Mouse (Mus musculus): Measurements from ENCODE around the gene AA467197. TPM values are rescaled to one million over a fixed set of nuclear protein-coding genes. Genes with fewer than 3 reads are reported as not detected.
A peak's percentile ranks its signal among the peaks of the same experiment; 100 is the strongest.

The AA467197 gene
- 2.6 and 4.4 TPM in 2 replicates for polyA plus RNA-seq (2012; rRNA removed)

DNA sequence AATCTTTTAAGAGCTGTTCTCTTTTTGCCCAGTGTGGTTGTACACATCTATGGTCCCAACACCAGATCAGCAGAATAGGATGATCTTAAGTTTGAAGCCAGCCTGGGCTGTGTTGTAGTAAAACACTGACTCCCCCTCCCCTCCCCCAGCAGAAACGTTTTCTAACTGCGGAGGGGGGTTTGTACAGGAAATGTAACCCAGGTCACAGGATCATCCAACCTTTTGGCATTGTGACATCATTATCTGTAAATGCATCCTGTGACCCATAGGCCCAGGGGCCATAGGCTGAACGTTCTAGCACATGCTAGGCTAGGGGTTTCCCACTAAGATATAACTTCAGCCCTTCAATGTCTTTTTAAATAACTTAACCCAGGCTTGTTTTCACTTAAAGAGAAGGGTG is at the start of gene AA467197:
AA467197 (plus strand) TSS at position 301 of the 400 bp plus-strand sequence.
- Histone ChIP-seq H3K4me1 (replicated peaks; ENCODE audit: control insufficient read depth, insufficient read depth, low read length) (peaks cover 4% of the 10 kb centered on the region), H3K4me3 (ENCODE audit: control insufficient read depth, insufficient read depth, low read length) (peak within 1 kb of the TSS; percentile 46), H3K27ac (ENCODE audit: control insufficient read depth, insufficient read depth, low read length) (no peak within 1 kb of the TSS), H3K27me3 (ENCODE audit: control insufficient read depth, insufficient read depth, low read length) (no peaks in the 10 kb centered on the region), H3K36me3 (ENCODE audit: control insufficient read depth, insufficient read depth, low read length) (peaks cover 12% of the 10 kb centered on the region; the same call in 1 of the 2 replicates)
- DNase-seq, result no peak
- TF ChIP-seq POLR2A (IDR thresholded peaks at IDR 0.05; ENCODE audit: control insufficient read depth, extremely low read depth, insufficient read depth, low read length, poor library complexity), result no peak
- TF ChIP-seq CTCF (IDR thresholded peaks at IDR 0.05; ENCODE audit: borderline replicate concordance, control insufficient read depth, extremely low read depth, insufficient read depth, low read length, poor library complexity), result no peak
- 50% methylated on average over 3 of the region's 3 CpGs for WGBS

DNA sequence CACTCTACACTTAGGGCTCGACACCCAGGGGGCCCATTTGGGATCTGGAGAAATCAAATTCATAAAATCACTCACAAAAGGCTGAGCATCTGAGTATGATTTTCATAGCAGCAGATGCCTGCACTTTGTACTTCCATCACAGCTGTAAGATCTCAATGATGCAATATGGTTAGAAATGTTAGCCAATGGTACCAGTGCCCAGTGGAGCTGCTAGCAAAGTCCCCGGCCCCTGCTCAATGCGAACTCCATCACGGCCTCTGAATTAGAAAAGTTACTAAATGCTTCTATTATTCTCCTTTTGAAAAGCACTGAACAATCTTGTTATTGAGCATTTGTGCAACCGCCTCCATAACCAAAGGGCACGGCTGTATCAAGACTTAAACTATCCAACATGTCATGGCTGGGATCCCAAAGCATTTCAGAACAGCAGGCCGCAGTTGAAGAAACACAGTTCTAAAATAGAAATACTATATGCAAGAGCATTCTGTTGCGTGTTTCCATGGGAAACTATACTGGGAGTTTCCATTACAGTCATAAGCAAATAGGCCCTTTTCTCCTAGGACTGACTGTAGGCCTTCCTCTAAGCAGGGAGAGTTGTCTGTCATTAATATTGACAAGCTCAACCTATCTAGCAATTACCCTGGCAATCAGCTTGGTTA is 48.8 kb upstream of the AA467197 start:
- no peaks in the 10 kb centered on the region for H3K4me1 ChIP-seq (replicated peaks; ENCODE audit: control insufficient read depth, insufficient read depth, low read length)
- no peaks in the 10 kb centered on the region for H3K36me3 ChIP-seq (ENCODE audit: control insufficient read depth, insufficient read depth, low read length)
- 98% methylated on average over 8 of the region's 8 CpGs for WGBS
- TF ChIP-seq POLR2A (IDR thresholded peaks at IDR 0.05; ENCODE audit: control insufficient read depth, extremely low read depth, insufficient read depth, low read length, poor library complexity) (no peak), CTCF (IDR thresholded peaks at IDR 0.05; ENCODE audit: borderline replicate concordance, control insufficient read depth, extremely low read depth, insufficient read depth, low read length, poor library complexity) (no peak)
- H3K4me3 ChIP-seq (ENCODE audit: control insufficient read depth, insufficient read depth, low read length), result no peak overlapping the region
- H3K27ac ChIP-seq (ENCODE audit: control insufficient read depth, insufficient read depth, low read length), result no peak overlapping the region
- no peaks in the 10 kb centered on the region for H3K27me3 ChIP-seq (ENCODE audit: control insufficient read depth, insufficient read depth, low read length)
- no peak for DNase-seq

DNA sequence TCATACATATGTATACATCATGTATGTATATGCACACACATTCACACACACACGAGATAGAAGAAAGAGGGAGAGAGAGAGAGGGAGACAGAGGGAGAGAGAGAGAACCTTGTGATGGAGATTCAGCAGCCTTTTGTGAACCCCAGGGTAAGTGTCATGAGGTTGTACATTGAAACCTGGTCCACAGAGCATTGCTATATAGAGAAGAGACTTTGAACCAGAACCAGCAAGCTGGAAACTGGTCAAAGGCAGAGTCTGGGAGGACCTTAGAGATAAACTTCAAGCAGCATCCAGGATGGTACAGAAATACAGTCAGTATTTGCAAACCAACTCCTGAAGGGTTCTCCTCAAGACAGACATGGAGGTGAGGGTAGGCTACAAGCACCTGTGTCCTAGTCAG is 46.4 kb upstream of the AA467197 start:
- DNase-seq, result no peak
- Histone ChIP-seq H3K4me1 (replicated peaks; ENCODE audit: control insufficient read depth, insufficient read depth, low read length) (no peaks in the 10 kb centered on the region), H3K27me3 (ENCODE audit: control insufficient read depth, insufficient read depth, low read length) (no peaks in the 10 kb centered on the region), H3K36me3 (ENCODE audit: control insufficient read depth, insufficient read depth, low read length) (no peaks in the 10 kb centered on the region), H3K27ac (ENCODE audit: control insufficient read depth, insufficient read depth, low read length) (no peak overlapping the region), H3K4me3 (ENCODE audit: control insufficient read depth, insufficient read depth, low read length) (no peak overlapping the region)
- 82% methylated on average over 1 of the region's 1 CpGs for WGBS
- no peak for TF ChIP-seq POLR2A (IDR thresholded peaks at IDR 0.05; ENCODE audit: control insufficient read depth, extremely low read depth, insufficient read depth, low read length, poor library complexity)
- TF ChIP-seq CTCF (IDR thresholded peaks at IDR 0.05; ENCODE audit: borderline replicate concordance, control insufficient read depth, extremely low read depth, insufficient read depth, low read length, poor library complexity), result no peak

DNA sequence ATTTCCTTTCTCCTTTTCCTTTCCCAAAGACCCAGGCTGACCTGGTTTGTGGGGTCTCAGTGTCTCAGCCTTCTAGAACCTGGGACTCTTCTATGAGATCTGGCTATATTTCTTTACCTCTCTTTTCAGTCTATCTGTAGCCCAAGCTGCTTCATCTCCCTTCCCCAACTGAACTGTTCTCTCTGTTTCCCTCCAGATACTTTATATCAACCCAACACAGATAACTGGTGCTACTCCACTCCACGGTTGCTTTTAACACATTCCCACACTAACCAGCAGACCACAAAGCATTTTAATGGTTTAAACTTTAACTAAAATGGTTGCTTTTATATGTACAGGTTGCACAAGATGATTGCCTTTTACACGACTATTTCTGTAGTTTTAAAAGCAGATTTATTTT is 45.6 kb upstream of the AA467197 start:
- Histone ChIP-seq H3K4me3 (ENCODE audit: control insufficient read depth, insufficient read depth, low read length) (no peak overlapping the region), H3K27ac (ENCODE audit: control insufficient read depth, insufficient read depth, low read length) (no peak overlapping the region), H3K36me3 (ENCODE audit: control insufficient read depth, insufficient read depth, low read length) (no peaks in the 10 kb centered on the region), H3K4me1 (replicated peaks; ENCODE audit: control insufficient read depth, insufficient read depth, low read length) (no peaks in the 10 kb centered on the region), H3K27me3 (ENCODE audit: control insufficient read depth, insufficient read depth, low read length) (no peaks in the 10 kb centered on the region)
- DNase-seq, result no peak
- 53% methylated on average over 2 of the region's 2 CpGs for WGBS
- TF ChIP-seq CTCF (IDR thresholded peaks at IDR 0.05; ENCODE audit: borderline replicate concordance, control insufficient read depth, extremely low read depth, insufficient read depth, low read length, poor library complexity) (no peak), POLR2A (IDR thresholded peaks at IDR 0.05; ENCODE audit: control insufficient read depth, extremely low read depth, insufficient read depth, low read length, poor library complexity) (no peak)

DNA sequence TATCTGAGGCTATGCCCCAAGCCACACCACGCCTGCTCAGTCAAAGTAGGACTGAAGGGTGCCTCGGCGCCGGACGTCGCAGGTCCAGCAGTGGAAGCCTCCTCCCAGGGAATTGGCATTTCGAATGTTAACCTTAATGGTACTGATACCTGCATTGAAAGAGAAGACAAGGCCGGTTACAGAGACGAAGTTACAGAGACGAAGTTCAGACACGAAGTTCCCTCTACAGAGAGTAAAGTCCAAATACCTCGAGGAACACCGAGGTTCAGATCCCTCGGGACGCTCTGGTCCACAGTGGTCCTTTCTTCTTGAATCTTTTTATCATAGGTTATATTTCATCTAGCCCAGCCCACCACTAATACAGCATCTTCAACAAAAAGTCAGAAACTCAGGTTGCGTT is 41.3 kb upstream of the AA467197 start:
- DNase-seq, result no peak
- Histone ChIP-seq H3K27me3 (ENCODE audit: control insufficient read depth, insufficient read depth, low read length) (no peaks in the 10 kb centered on the region), H3K4me3 (ENCODE audit: control insufficient read depth, insufficient read depth, low read length) (no peak overlapping the region), H3K4me1 (replicated peaks; ENCODE audit: control insufficient read depth, insufficient read depth, low read length) (no peaks in the 10 kb centered on the region), H3K27ac (ENCODE audit: control insufficient read depth, insufficient read depth, low read length) (no peak overlapping the region), H3K36me3 (ENCODE audit: control insufficient read depth, insufficient read depth, low read length) (no peaks in the 10 kb centered on the region)
- TF ChIP-seq POLR2A (IDR thresholded peaks at IDR 0.05; ENCODE audit: control insufficient read depth, extremely low read depth, insufficient read depth, low read length, poor library complexity) (no peak), CTCF (IDR thresholded peaks at IDR 0.05; ENCODE audit: borderline replicate concordance, control insufficient read depth, extremely low read depth, insufficient read depth, low read length, poor library complexity) (no peak)
- WGBS, result 97% methylated on average over 16 of the region's 16 CpGs

DNA sequence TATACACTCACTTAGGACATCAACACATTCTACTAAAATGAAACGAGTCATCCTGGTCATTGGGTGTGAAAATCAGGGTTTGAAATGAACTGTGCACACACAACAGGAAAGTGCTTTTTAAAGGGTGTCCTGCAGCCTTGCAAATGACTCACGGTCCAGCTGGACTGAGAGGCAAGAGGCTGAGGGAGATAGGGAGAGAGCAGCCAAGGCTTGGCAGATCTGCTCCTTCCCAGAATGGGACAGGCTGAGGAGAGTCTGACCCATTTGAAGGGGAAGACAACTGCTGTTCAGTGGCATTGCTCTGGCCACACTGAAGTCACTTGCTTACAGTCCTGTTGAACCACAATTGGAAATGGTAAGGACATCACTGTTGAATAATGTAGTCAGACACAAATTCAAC is 37.0 kb upstream of the AA467197 start:
- DNase-seq, result no peak
- 92% methylated on average over 2 of the region's 2 CpGs for WGBS
- Histone ChIP-seq H3K4me3 (ENCODE audit: control insufficient read depth, insufficient read depth, low read length) (no peak overlapping the region), H3K36me3 (ENCODE audit: control insufficient read depth, insufficient read depth, low read length) (no peaks in the 10 kb centered on the region), H3K4me1 (replicated peaks; ENCODE audit: control insufficient read depth, insufficient read depth, low read length) (no peaks in the 10 kb centered on the region), H3K27me3 (ENCODE audit: control insufficient read depth, insufficient read depth, low read length) (no peaks in the 10 kb centered on the region), H3K27ac (ENCODE audit: control insufficient read depth, insufficient read depth, low read length) (no peak overlapping the region)
- no peak for TF ChIP-seq POLR2A (IDR thresholded peaks at IDR 0.05; ENCODE audit: control insufficient read depth, extremely low read depth, insufficient read depth, low read length, poor library complexity)
- TF ChIP-seq CTCF (IDR thresholded peaks at IDR 0.05; ENCODE audit: borderline replicate concordance, control insufficient read depth, extremely low read depth, insufficient read depth, low read length, poor library complexity), result no peak

DNA sequence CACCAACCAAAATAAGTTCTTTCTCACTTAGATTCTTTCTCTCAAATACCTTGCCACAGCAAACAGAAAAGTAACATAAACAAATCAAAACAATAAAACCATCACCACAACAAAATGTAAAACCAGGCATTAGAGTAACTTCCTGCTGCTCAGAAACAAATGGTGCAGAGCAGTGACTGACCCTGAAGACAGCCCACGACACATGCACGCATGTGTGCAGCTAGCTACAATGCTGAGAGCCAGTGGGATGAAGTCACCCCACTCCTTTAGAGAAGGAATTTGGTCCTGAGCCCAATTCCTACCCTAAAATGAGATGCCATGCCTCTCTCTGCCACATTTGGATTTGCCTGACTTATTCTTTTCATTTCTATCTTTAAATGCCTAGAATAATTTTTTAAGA is 35.4 kb upstream of the AA467197 start:
- DNase-seq, result no peak
- Histone ChIP-seq H3K27ac (ENCODE audit: control insufficient read depth, insufficient read depth, low read length) (no peak overlapping the region), H3K27me3 (ENCODE audit: control insufficient read depth, insufficient read depth, low read length) (no peaks in the 10 kb centered on the region), H3K36me3 (ENCODE audit: control insufficient read depth, insufficient read depth, low read length) (no peaks in the 10 kb centered on the region), H3K4me1 (replicated peaks; ENCODE audit: control insufficient read depth, insufficient read depth, low read length) (no peaks in the 10 kb centered on the region), H3K4me3 (ENCODE audit: control insufficient read depth, insufficient read depth, low read length) (no peak overlapping the region)
- WGBS, result 97% methylated on average over 2 of the region's 2 CpGs
- no peak for TF ChIP-seq POLR2A (IDR thresholded peaks at IDR 0.05; ENCODE audit: control insufficient read depth, extremely low read depth, insufficient read depth, low read length, poor library complexity)
- TF ChIP-seq CTCF (IDR thresholded peaks at IDR 0.05; ENCODE audit: borderline replicate concordance, control insufficient read depth, extremely low read depth, insufficient read depth, low read length, poor library complexity), result no peak
